Mouse (Mus musculus) heart, adult 2 months (tissue): ENCODE data around the gene H2-K1.

Experiments
- CTCF ChIP-seq: fragments of 200-600 bp; IDR thresholded peaks from 2 replicates; pipeline ENCODE4 v1.8.1; 2022; ENCODE audit warnings: antibody characterized with exemption, mild to moderate bottlenecking, moderate library complexity
- EP300 ChIP-seq: fragments of 200-500 bp; IDR thresholded peaks from 2 replicates; pipeline ENCODE4 v1.6.1; 2011; ENCODE audit warnings: low read depth, low read length, control low read depth; ENCODE audit not compliant: insufficient read depth
- POLR2A ChIP-seq: fragments of 200-500 bp; IDR thresholded peaks from 2 replicates; pipeline ENCODE4 v1.6.1; 2011; ENCODE audit warnings: mild to moderate bottlenecking, low read depth, low read length, control low read depth; ENCODE audit not compliant: insufficient read depth

GRCm38 (mm10) chr17:33958451-33958850 is 41.7 kb downstream of the H2-K1 start:
- TF ChIP-seq POLR2A (no peak), CTCF (no peak), EP300 (no peak)
